In the genomic region with DNA sequence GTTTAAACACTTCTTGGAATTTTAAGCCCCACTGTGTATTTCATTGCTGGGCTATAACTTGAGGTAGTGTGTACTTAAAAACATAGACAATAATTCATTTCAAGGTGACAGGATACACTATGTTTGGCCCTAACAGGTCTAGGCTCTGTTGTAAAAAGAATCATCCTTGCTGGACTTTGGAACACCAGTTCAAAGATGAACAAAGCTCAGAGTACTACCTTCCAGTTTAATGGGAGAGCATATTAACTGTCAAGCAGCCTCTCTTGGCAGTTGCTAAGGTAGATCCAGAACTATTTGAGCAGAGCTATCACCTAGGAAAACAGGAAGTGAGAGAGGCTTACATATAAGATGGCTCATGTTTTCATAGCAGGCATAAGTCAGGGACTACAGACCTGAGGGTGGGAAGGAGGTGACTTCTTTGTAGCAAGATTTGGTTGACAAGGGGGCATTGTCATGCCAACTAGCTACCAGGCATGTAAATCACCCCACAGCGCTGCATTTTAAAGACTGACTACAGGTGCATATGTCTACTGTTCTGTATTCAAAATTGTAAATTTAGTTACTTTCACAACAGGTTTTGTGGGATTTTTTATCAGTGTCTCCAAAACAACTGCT, we compare ENCODE assay signal across 14 mouse cellular contexts.
"Had no signal": no experiment of that assay in that cellular context is flagged by ENCODE, and none has a peak within 500 bp of the region (broad histone marks: within the 10 kb centered on the region; RNA-seq: fewer than 3 reads in every experiment).

No protein-coding gene starts in this region.

- H3K27ac ChIP-seq: hindbrain, embryonic 15.5 days; kidney, postnatal 0 days; limb, embryonic 13.5 days; liver, embryonic 15.5 days; midbrain, embryonic 10.5 days; neural tube, embryonic 15.5 days had no signal

- DNase-seq: layer of hippocampus, postnatal 36 days; left cerebral cortex, postnatal 4 days; lung, embryonic 14.5 days; lung, postnatal 10 days; lung, postnatal 4 days; midbrain, embryonic 14.5 days; right cerebral cortex, postnatal 25 days had no signal

- H3K9me3 ChIP-seq: hindbrain, embryonic 15.5 days; liver, embryonic 15.5 days; neural tube, embryonic 15.5 days had no signal

- H3K4me1 ChIP-seq: hindbrain, embryonic 15.5 days; limb, embryonic 13.5 days; liver, embryonic 15.5 days; midbrain, embryonic 10.5 days; neural tube, embryonic 15.5 days had no signal

- H3K9ac ChIP-seq: hindbrain, embryonic 15.5 days; limb, embryonic 13.5 days; liver, embryonic 15.5 days; lung, embryonic 14.5 days; neural tube, embryonic 15.5 days had no signal

- H3K36me3 ChIP-seq: limb, embryonic 13.5 days; liver, embryonic 15.5 days; midbrain, embryonic 10.5 days had no signal

- H3K4me3 ChIP-seq: hindbrain, embryonic 15.5 days; limb, embryonic 13.5 days; liver, embryonic 15.5 days; midbrain, embryonic 10.5 days; myocyte; neural tube, embryonic 15.5 days had no signal
